Mouse (Mus musculus) liver, embryonic 14.5 days (tissue): ENCODE measurements around the gene Ccnf. TPM values are rescaled to one million over a fixed set of nuclear protein-coding genes. Genes with fewer than 3 reads are reported as not detected.

ENCODE experiments used
- ATAC-seq: fragments of 200-750 bp; cut with Nextera tagmentation; 2 replicates; pipeline ENCODE4 v1.8.0; 2017; ENCODE audit warnings: moderate number of reproducible peaks, mild to moderate bottlenecking, moderate library complexity; ENCODE audit not compliant: insufficient read depth
- DNase-seq, 3 experiments: peaks; one replicate each; pipeline ENCODE4 v3.0.0-alpha.2; 2012 to 2013; ENCODE audit warnings: low read depth in 3 of 3, low spot score in 3 of 3
- H3K27ac ChIP-seq: fragments of 300-500 bp; sonication (generic); 2 replicates; pipeline ENCODE4 v1.5.1; 2014; ENCODE audit warnings: moderate library complexity, mild to moderate bottlenecking, control low read depth, inconsistent platforms
- H3K27me3 ChIP-seq: fragments of 300-500 bp; sonication (generic); 2 replicates; pipeline ENCODE4 v1.6.1; 2014; ENCODE audit warnings: mild to moderate bottlenecking, low read length, moderate library complexity; ENCODE audit not compliant: control insufficient read depth, insufficient read depth
- H3K36me3 ChIP-seq: fragments of 300-500 bp; sonication (generic); replicated peaks from 2 replicates; pipeline ENCODE4 v1.6.1; 2014; ENCODE audit warnings: low read depth; ENCODE audit not compliant: control insufficient read depth, insufficient read depth
- H3K4me1 ChIP-seq, 2 experiments: fragments of 200-500 bp in 1 of 2; fragments of 300-500 bp in 1 of 2; sonication (generic) in 1 of 2; replicated peaks; 2 replicates each; pipeline ENCODE4 v1.6.1; 2012 to 2014; ENCODE audit warnings: antibody characterized with exemption in 1 of 2, inconsistent platforms in 1 of 2, low read length in 1 of 2; ENCODE audit not compliant: control insufficient read depth in 2 of 2, insufficient read depth in 2 of 2
- H3K4me2 ChIP-seq: fragments of 300-500 bp; sonication (generic); 2 replicates; pipeline ENCODE4 v1.6.1; 2014; ENCODE audit warnings: low read depth, mild to moderate bottlenecking, control low read depth, moderate library complexity
- H3K4me3 ChIP-seq, 2 experiments: fragments of 200-500 bp in 1 of 2; fragments of 300-500 bp in 1 of 2; sonication (generic) in 1 of 2; 2 replicates each; pipeline ENCODE4 v1.5.1; 2012 to 2014; ENCODE audit warnings: low read depth in 2 of 2, low read length in 2 of 2, mild to moderate bottlenecking in 2 of 2, control low read depth in 1 of 2, inconsistent platforms in 1 of 2, moderate library complexity in 1 of 2; ENCODE audit not compliant: insufficient read depth in 1 of 2
- H3K9ac ChIP-seq: fragments of 300-500 bp; sonication (generic); replicated peaks from 2 replicates; pipeline ENCODE4 v1.6.1; 2014; ENCODE audit warnings: mild to moderate bottlenecking, control low read depth, moderate library complexity
- H3K9me3 ChIP-seq: fragments of 300-500 bp; sonication (generic); 2 replicates; pipeline ENCODE4 v1.6.1; 2016; ENCODE audit warnings: low read length, mixed read lengths; ENCODE audit not compliant: control insufficient read depth
- CTCF ChIP-seq: IDR thresholded peaks from 2 replicates; pipeline ENCODE4 v1.5.1; 2016; ENCODE audit warnings: antibody characterized with exemption, low read depth, control low read depth
- EP300 ChIP-seq: IDR thresholded peaks from 2 replicates; pipeline ENCODE4 v1.6.1; 2016; ENCODE audit warnings: antibody characterized with exemption, low read depth
- WGBS: fragments of 180-500 bp; shearing (Covaris S2); extraction: QIAGEN DNeasy Blood & Tissue Kit; methylation state at CpG from one replicate; pipeline ENCODE4 v1.1.7; 2014; ENCODE audit not compliant: insufficient replicate concordance; 5-methylcytosine and 5-hydroxymethylcytosine counted together
- polyA plus RNA-seq, 2 experiments: library from polyadenylated mRNA; depleted of rRNA in 1 of 2; stranded (reverse) in 1 of 2; unstranded in 1 of 2; fragments of >200 nt; fragmentation: Nextera tagmentation in 1 of 2; extraction: Ambion mirVana in 1 of 2; gene quantifications; 2 replicates each; pipeline versions ENCODE4 v1.2.1 to v1.2.3; 2012 to 2014

Gene Ccnf
- polyA plus RNA-seq, 2 experiments, result 36.9 to 69.5 TPM

DNA sequence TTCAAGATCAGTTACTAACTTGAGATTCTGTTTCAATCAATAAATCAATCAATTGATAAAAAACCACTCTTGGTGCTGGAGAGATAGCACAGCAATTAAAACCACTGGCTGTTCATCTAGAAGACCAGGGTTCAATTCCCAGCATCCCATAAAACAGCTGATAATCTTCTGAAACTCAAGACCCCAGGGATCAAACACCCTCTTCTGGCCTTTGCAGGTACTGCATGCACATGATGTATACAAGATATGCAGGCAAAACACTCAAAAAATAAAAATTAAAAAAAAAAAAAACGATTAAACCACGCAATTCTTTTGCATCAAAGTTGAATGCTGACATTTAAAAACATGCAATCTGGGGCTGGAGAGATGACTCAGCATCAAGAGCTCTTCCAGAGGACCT is 2.6 kb downstream of the Ccnf start:
- 91% methylated on average over 2 of the region's 2 CpGs for WGBS
- Histone ChIP-seq H3K4me1 (peaks cover 13 to 18% of the 10 kb centered on the region in 2 experiments), H3K36me3 (peaks cover 50% of the 10 kb centered on the region), H3K4me2 (peak overlapping the region; percentile 98), H3K4me3 (peak overlapping the region in 1 of 2 experiments; percentile 79; a peak in 2 of 4 replicates), H3K27ac (no peak overlapping the region), H3K27me3 (no peaks in the 10 kb centered on the region), H3K9me3 (no peaks in the 10 kb centered on the region; the same call in none of the 2 replicates), H3K9ac (no peak overlapping the region)
- ATAC-seq (no peak), DNase-seq (no peak)
- TF ChIP-seq EP300, result no peak
- TF ChIP-seq CTCF, result peak; percentile 47; the same call in 1 of the 2 replicates

DNA sequence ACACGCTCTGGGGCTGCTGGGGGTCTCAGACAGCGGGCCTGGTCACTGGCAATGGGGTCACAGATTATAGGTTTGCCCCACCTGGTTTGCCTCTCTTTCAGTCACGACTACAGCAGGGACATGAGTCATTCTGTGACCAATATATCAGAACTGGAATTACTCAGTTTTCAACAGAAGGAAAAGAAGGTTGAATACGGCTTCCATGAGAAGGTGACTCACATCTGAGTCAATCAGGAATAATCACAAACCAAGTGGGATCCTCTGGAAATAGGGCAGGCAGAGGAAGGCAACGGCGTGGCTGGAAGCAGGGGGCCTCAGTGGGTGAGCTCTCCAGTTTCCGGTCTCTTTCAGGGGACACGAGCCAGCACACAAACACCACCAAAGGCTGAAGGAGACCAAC is 7.2 kb downstream of the Ccnf start:
- no peak for ATAC-seq
- Histone ChIP-seq H3K27me3 (no peaks in the 10 kb centered on the region), H3K27ac (no peak overlapping the region), H3K4me3 (no peak overlapping the region), H3K36me3 (peaks cover 94% of the 10 kb centered on the region), H3K9me3 (no peaks in the 10 kb centered on the region; the same call in none of the 2 replicates), H3K4me2 (no peak overlapping the region), H3K9ac (no peak overlapping the region), H3K4me1 (0 out of 4 replicates have a peak, but pooled peaks cover 0 to 1% of the 10 kb centered on the region in 2 experiments)
- no peak for DNase-seq
- TF ChIP-seq CTCF (no peak), EP300 (no peak)
- WGBS, result 93% methylated on average over 8 of the region's 8 CpGs

DNA sequence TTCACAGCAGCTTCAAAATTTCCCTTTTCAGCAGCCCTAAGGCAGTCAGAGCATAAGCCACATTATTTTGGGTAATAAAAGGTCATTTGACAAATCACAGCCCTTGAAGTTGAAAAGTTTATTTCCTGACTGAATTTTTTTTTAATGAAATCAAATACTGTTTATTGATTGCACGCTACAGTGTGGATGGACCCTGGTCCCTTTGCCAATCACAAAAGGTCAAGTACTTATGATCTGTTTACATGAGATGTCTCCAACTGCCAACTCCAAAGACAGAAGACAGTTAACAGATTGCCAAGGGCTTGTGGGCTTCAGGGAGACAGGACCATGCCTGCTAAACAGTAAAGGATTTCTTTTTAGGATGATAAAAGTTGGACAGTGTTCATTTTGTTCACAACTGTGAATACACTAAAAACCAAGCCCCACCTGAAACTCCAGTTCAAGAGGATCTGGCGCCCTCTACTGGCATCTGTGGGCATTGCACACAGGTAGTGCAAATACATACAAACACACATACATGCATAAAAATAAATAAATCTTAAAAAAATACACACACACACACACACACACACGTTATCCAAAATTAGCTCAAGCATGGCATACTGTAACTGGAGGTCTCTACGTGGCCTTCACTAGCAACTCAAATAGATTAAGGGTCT is 7.8 kb downstream of the Ccnf start:
- H3K4me3 ChIP-seq, result no peak overlapping the region
- H3K36me3 ChIP-seq, result peaks cover 94% of the 10 kb centered on the region
- H3K9ac ChIP-seq, result no peak overlapping the region
- H3K4me1 ChIP-seq, result no peaks in the 10 kb centered on the region
- H3K4me2 ChIP-seq, result no peak overlapping the region
- DNase-seq (no peak), ATAC-seq (no peak)
- no peak overlapping the region for H3K27ac ChIP-seq
- H3K9me3 ChIP-seq, result no peaks in the 10 kb centered on the region; the same call in none of the 2 replicates
- 83% methylated on average over 4 of the region's 4 CpGs for WGBS
- TF ChIP-seq CTCF (peak; percentile 84), EP300 (no peak)
- no peaks in the 10 kb centered on the region for H3K27me3 ChIP-seq

DNA sequence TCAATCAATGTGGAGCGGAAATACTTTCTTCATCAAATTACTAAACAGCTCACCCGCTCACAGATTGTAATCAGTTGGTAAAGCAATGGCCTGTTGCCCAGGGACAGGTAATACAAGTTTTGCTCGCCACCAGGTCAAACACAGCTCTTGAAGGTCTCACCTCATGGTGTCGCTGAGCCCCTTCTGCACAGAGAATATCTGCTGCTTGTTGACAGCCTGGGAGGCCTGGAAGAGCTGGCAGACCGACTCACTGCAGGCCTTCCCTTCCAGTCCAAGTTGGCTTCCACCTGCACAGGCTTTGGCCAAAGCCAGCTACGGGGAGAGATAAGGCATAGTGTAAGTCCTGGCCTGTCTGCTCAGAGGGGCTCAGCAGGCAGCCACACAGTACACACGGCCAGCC is 14.4 kb downstream of the Ccnf start:
- Histone ChIP-seq H3K36me3 (peaks cover 100% of the 10 kb centered on the region), H3K4me3 (no peak overlapping the region), H3K27me3 (no peaks in the 10 kb centered on the region), H3K27ac (no peak overlapping the region), H3K9me3 (no peaks in the 10 kb centered on the region), H3K4me2 (no peak overlapping the region), H3K4me1 (no peaks in the 10 kb centered on the region), H3K9ac (no peak overlapping the region)
- ATAC-seq (no peak), DNase-seq (no peak)
- TF ChIP-seq EP300, result no peak
- TF ChIP-seq CTCF, result no peak
- 90% methylated on average over 7 of the region's 7 CpGs for WGBS

DNA sequence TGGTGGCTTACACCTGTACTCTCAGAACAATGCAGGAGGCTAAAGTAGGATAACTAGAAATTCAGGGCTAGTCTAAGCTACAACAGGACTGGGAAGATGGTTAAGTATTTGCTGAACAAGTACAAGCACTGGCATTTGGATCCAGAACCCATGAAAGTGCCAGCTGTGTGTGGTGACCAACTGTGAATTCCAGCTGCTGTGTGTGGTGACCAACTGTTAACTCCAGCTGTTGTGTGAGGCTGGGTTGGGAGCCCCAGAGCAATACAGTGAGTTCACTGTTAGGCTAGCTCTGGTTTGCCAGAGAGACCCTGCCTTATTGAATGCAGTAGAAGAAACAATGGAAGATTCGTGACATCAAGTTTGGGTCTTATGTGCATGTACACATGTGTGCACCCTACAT is 14.8 kb downstream of the Ccnf start:
- DNase-seq (no peak), ATAC-seq (no peak)
- H3K27ac ChIP-seq, result no peak overlapping the region
- H3K36me3 ChIP-seq, result peaks cover 99% of the 10 kb centered on the region
- no peak overlapping the region for H3K9ac ChIP-seq
- no peaks in the 10 kb centered on the region for H3K4me1 ChIP-seq
- WGBS, result 93% methylated on average over 1 of the region's 1 CpGs
- TF ChIP-seq EP300, result no peak
- no peak for TF ChIP-seq CTCF
- no peak overlapping the region for H3K4me2 ChIP-seq
- no peak overlapping the region for H3K4me3 ChIP-seq
- H3K9me3 ChIP-seq, result no peaks in the 10 kb centered on the region
- no peaks in the 10 kb centered on the region for H3K27me3 ChIP-seq
